Mouse (Mus musculus) embryonic fibroblast, embryonic 13.5 days (primary cell): ENCODE data around the gene Itgb1bp1.

Experiments used
- CTCF ChIP-seq: IDR thresholded peaks from 2 replicates; pipeline ENCODE4 v1.5.1; 2011; ENCODE audit warnings: mild to moderate bottlenecking, control low read depth, low read length, moderate library complexity, borderline replicate concordance; ENCODE audit not compliant: insufficient read depth
- POLR2A ChIP-seq: IDR thresholded peaks from 2 replicates; pipeline ENCODE4 v1.6.1; 2011; ENCODE audit warnings: low read depth, mild to moderate bottlenecking, control low read depth, low read length, moderate library complexity

- 0 out of 2 replicates have a peak, but pooled peaks have one; percentile 3 for TF ChIP-seq CTCF
- no peak for TF ChIP-seq POLR2A
Measured at GRCm38 (mm10) chr12:21284761-21285441, 1.2 kb downstream of the Itgb1bp1 start, which contains the start of gene Cpsf3.
